Mouse (Mus musculus) MEL (cell line): ENCODE measurements around the gene Rnf141. TPM values are rescaled to one million over a fixed set of nuclear protein-coding genes. Genes with fewer than 3 reads are reported as not detected.

Experiments used
- DNase-seq: peaks from one replicate; pipeline ENCODE4 v3.0.0; 2011; ENCODE audit warnings: low read depth, low spot score
- H3K27ac ChIP-seq: 2 replicates; pipeline ENCODE4 v1.5.1; 2012; ENCODE audit warnings: low read depth, mild to moderate bottlenecking, control low read depth, low read length, moderate library complexity; ENCODE audit not compliant: control insufficient read depth
- H3K27me3 ChIP-seq, 2 experiments: fragments of 150-350 bp in 1 of 2; sonication (generic) in 1 of 2; 2 replicates each; pipeline ENCODE4 v1.6.1; 2012; ENCODE audit warnings: low read length in 2 of 2, mild to moderate bottlenecking in 2 of 2, improper control_type of control experiment in 1 of 2, moderate library complexity in 1 of 2; ENCODE audit not compliant: insufficient read depth in 2 of 2, control insufficient read depth in 1 of 2
- H3K36me3 ChIP-seq, 2 experiments: 2 replicates each; pipeline ENCODE4 v1.6.1; 2012 to 2014; ENCODE audit warnings: low read length in 2 of 2, improper control_type of control experiment in 1 of 2, inconsistent platforms in 1 of 2, mild to moderate bottlenecking in 1 of 2; ENCODE audit not compliant: insufficient read depth in 2 of 2, control insufficient read depth in 1 of 2
- H3K4me1 ChIP-seq, 2 experiments: fragments of 150-350 bp in 1 of 2; sonication (generic) in 1 of 2; 2 replicates each; pipeline ENCODE4 v1.6.1; 2012; ENCODE audit warnings: low read length in 2 of 2, improper control_type of control experiment in 1 of 2, mild to moderate bottlenecking in 1 of 2; ENCODE audit not compliant: insufficient read depth in 2 of 2, control insufficient read depth in 1 of 2
- H3K4me3 ChIP-seq, 2 experiments: fragments of 150-350 bp in 1 of 2; sonication (generic) in 1 of 2; 2 replicates each; pipeline ENCODE4 v1.5.1; 2012; ENCODE audit warnings: low read depth in 2 of 2, low read length in 2 of 2, mild to moderate bottlenecking in 2 of 2, moderate library complexity in 2 of 2, control low read depth in 1 of 2, improper control_type of control experiment in 1 of 2; ENCODE audit not compliant: control insufficient read depth in 1 of 2, insufficient read depth in 1 of 2
- H3K79me2 ChIP-seq: 2 replicates; pipeline ENCODE4 v1.6.1; 2012; ENCODE audit warnings: mild to moderate bottlenecking, low read length, moderate library complexity; ENCODE audit not compliant: control insufficient read depth, poor library complexity, insufficient read depth
- H3K9ac ChIP-seq: 2 replicates; pipeline ENCODE4 v1.6.1; 2012; ENCODE audit warnings: low read depth, mild to moderate bottlenecking, control low read depth, low read length, moderate library complexity; ENCODE audit not compliant: control insufficient read depth, poor library complexity, severe bottlenecking
- H3K9me3 ChIP-seq: fragments of 150-350 bp; sonication (generic); replicated peaks from 2 replicates; pipeline ENCODE4 v1.6.1; 2012; ENCODE audit warnings: mild to moderate bottlenecking, low read length, improper control_type of control experiment, moderate library complexity; ENCODE audit not compliant: insufficient read depth
- BHLHE40 ChIP-seq: IDR thresholded peaks from 2 replicates; pipeline ENCODE4 v1.6.1; 2012; ENCODE audit warnings: low read depth, mild to moderate bottlenecking, inconsistent platforms, low read length, improper control_type of control experiment, borderline replicate concordance
- CTCF ChIP-seq, 3 experiments: IDR thresholded peaks in 2 of 3; conservative IDR thresholded peaks in 1 of 3; 2 replicates each; pipeline ENCODE4 v1.5.1; 2011 to 2012; ENCODE audit warnings: low read length in 3 of 3, low read depth in 2 of 3, mild to moderate bottlenecking in 2 of 3, improper control_type of control experiment in 1 of 3, inconsistent platforms in 1 of 3, mixed read lengths in 1 of 3, moderate library complexity in 1 of 3; ENCODE audit not compliant: control insufficient read depth in 1 of 3, insufficient read depth in 1 of 3, poor library complexity in 1 of 3, severe bottlenecking in 1 of 3
- E2F4 ChIP-seq: IDR thresholded peaks from 2 replicates; pipeline ENCODE4 v1.6.1; 2011; ENCODE audit warnings: low read depth, low read length, improper control_type of control experiment, borderline replicate concordance
- ELF1 ChIP-seq: IDR thresholded peaks from 2 replicates; pipeline ENCODE4 v1.6.1; 2014; ENCODE audit warnings: low read depth, mild to moderate bottlenecking, inconsistent platforms, low read length, improper control_type of control experiment, moderate library complexity
- EP300 ChIP-seq, 2 experiments: IDR thresholded peaks; 2 replicates each; pipeline ENCODE4 v1.6.1; 2011; ENCODE audit warnings: improper control_type of control experiment in 2 of 2, low read length in 2 of 2, low read depth in 1 of 2, mild to moderate bottlenecking in 1 of 2
- ETS1 ChIP-seq: IDR thresholded peaks from 2 replicates; pipeline ENCODE4 v1.6.1; 2012; ENCODE audit warnings: low read depth, mild to moderate bottlenecking, inconsistent platforms, low read length, improper control_type of control experiment, moderate library complexity
- HCFC1 ChIP-seq: IDR thresholded peaks from 2 replicates; pipeline ENCODE4 v1.6.1; 2012; ENCODE audit warnings: low read depth, mild to moderate bottlenecking, inconsistent platforms, low read length, improper control_type of control experiment, moderate library complexity
- JUND ChIP-seq: IDR thresholded peaks from 2 replicates; pipeline ENCODE4 v1.6.1; 2011; ENCODE audit warnings: low read depth, mild to moderate bottlenecking, improper control_type of control experiment, low read length
- KAT2A ChIP-seq: conservative IDR thresholded peaks from 2 replicates; pipeline ENCODE4 v1.6.1; 2012; ENCODE audit warnings: low read depth, low read length, improper control_type of control experiment, inconsistent platforms
- MAX ChIP-seq: IDR thresholded peaks from 2 replicates; pipeline ENCODE4 v1.6.1; 2011; ENCODE audit warnings: low read length, improper control_type of control experiment
- MAZ ChIP-seq: IDR thresholded peaks from 2 replicates; pipeline ENCODE4 v1.6.1; 2012; ENCODE audit warnings: low read depth, mild to moderate bottlenecking, inconsistent platforms, low read length, improper control_type of control experiment
- MEF2A ChIP-seq: IDR thresholded peaks from 2 replicates; pipeline ENCODE4 v1.6.1; 2014; ENCODE audit warnings: low read depth, mild to moderate bottlenecking, inconsistent platforms, low read length, improper control_type of control experiment; ENCODE audit not compliant: poor library complexity, insufficient replicate concordance, severe bottlenecking; ENCODE audit errors: extremely low read depth
- MXI1 ChIP-seq: IDR thresholded peaks from 2 replicates; pipeline ENCODE4 v1.6.1; 2011; ENCODE audit warnings: mild to moderate bottlenecking, low read depth, low read length, improper control_type of control experiment
- MYB ChIP-seq: IDR thresholded peaks from 2 replicates; pipeline ENCODE4 v1.6.1; 2011; ENCODE audit warnings: mild to moderate bottlenecking, low read depth, low read length, improper control_type of control experiment
- NELFE ChIP-seq: IDR thresholded peaks from 2 replicates; pipeline ENCODE4 v1.6.1; 2011; ENCODE audit warnings: low read depth, low read length, improper control_type of control experiment
- NRF1 ChIP-seq: IDR thresholded peaks from 2 replicates; pipeline ENCODE4 v1.6.1; 2014; ENCODE audit warnings: low read depth, mild to moderate bottlenecking, inconsistent platforms, low read length, improper control_type of control experiment, moderate library complexity; ENCODE audit not compliant: poor library complexity, insufficient read depth, severe bottlenecking
- POLR2A ChIP-seq, 2 experiments: IDR thresholded peaks; 2 replicates each; pipeline ENCODE4 v1.6.1; 2011 to 2012; ENCODE audit warnings: low read length in 2 of 2, mild to moderate bottlenecking in 2 of 2, control low read depth in 1 of 2, improper control_type of control experiment in 1 of 2, low read depth in 1 of 2, moderate library complexity in 1 of 2; ENCODE audit not compliant: control insufficient read depth in 1 of 2, insufficient read depth in 1 of 2, poor library complexity in 1 of 2
- POLR2AphosphoS2 ChIP-seq: IDR thresholded peaks from 2 replicates; pipeline ENCODE4 v1.6.1; 2011; ENCODE audit warnings: low read length, improper control_type of control experiment
- POLR2AphosphoS5 ChIP-seq: IDR thresholded peaks from 2 replicates; pipeline ENCODE4 v1.6.1; 2012; ENCODE audit warnings: low read depth, borderline replicate concordance, mild to moderate bottlenecking, inconsistent platforms, low read length, moderate library complexity, mixed read lengths
- SIN3A ChIP-seq: IDR thresholded peaks from 2 replicates; pipeline ENCODE4 v1.6.1; 2012; ENCODE audit warnings: low read length, improper control_type of control experiment, inconsistent platforms
- TAL1 ChIP-seq: IDR thresholded peaks from 2 replicates; pipeline ENCODE4 v1.6.1; 2012; ENCODE audit warnings: mild to moderate bottlenecking, inconsistent platforms, low read length, moderate library complexity, mixed read lengths
- TCF12 ChIP-seq: IDR thresholded peaks from 2 replicates; pipeline ENCODE4 v1.6.1; 2014; ENCODE audit warnings: low read depth, mild to moderate bottlenecking, inconsistent platforms, low read length, improper control_type of control experiment, moderate library complexity
- USF1 ChIP-seq: IDR thresholded peaks from 2 replicates; pipeline ENCODE4 v1.6.1; 2014; ENCODE audit warnings: low read depth, mild to moderate bottlenecking, inconsistent platforms, low read length, improper control_type of control experiment, moderate library complexity
- ZMIZ1 ChIP-seq: IDR thresholded peaks from 2 replicates; pipeline ENCODE4 v1.6.1; 2012; ENCODE audit warnings: low read depth, mild to moderate bottlenecking, inconsistent platforms, low read length, improper control_type of control experiment, moderate library complexity
- ZNF384 ChIP-seq: IDR thresholded peaks from 2 replicates; pipeline ENCODE4 v1.6.1; 2012; ENCODE audit warnings: low read depth, mild to moderate bottlenecking, inconsistent platforms, low read length, improper control_type of control experiment
- polyA plus RNA-seq, 2 experiments: library from polyadenylated mRNA; stranded (reverse) in 1 of 2; unstranded in 1 of 2; fragments of >175 nt in 1 of 2; fragments of >200 nt in 1 of 2; gene quantifications; 2 replicates each; pipeline versions ENCODE4 v1.2.1 to v1.2.4; 2012; ENCODE audit warnings: low replicate concordance in 2 of 2, low read depth in 1 of 2; ENCODE audit not compliant: insufficient read length in 2 of 2, insufficient read depth in 1 of 2, missing spikeins in 1 of 2
- total RNA-seq: library from RNA; depleted of rRNA; stranded (reverse); fragments of 300-350 nt; gene quantifications from 2 replicates; pipeline ENCODE4 v1.2.3, GENCODE M21; 2012; rRNA removed

The Rnf141 gene
- total RNA-seq (19.7 and 23.3 TPM in 2 replicates), polyA plus RNA-seq (10 to 100 TPM in 1 of 2 experiments, not detected in 1; 18.8 TPM)

- Histone ChIP-seq H3K9me3 (no peaks in the 10 kb centered on the region), H3K79me2 (peaks cover 10% of the 10 kb centered on the region), H3K27ac (peak within 1 kb of the TSS; percentile 89), H3K4me1 (peaks cover 5 to 13% of the 10 kb centered on the region in 2 experiments), H3K36me3 (peaks cover 0 to 8% of the 10 kb centered on the region in 2 experiments; a peak in 2 of 4 replicates)
- peak; percentile 70 for TF ChIP-seq NELFE
- TF ChIP-seq TAL1 = no peak
- TF ChIP-seq POLR2AphosphoS2 = 0 out of 2 replicates have a peak, but pooled peaks have one; percentile 51
- TF ChIP-seq MAX = peak; percentile 50; the same call in 1 of the 2 replicates
- no peak for TF ChIP-seq JUND
- TF ChIP-seq ZNF384 = peak; percentile 64
- TF ChIP-seq TCF12 = 0 out of 2 replicates have a peak, but pooled peaks have one; percentile 30
- TF ChIP-seq POLR2A (IDR thresholded peaks at IDR 0.05; ENCODE audit: control insufficient read depth in 1 of 2, insufficient read depth in 1 of 2, low read depth in 1 of 2, low read length in 2 of 2, poor library complexity in 1 of 2) = peak; percentile 79 to 82; a peak in 3 of 4 replicates
- TF ChIP-seq E2F4 = no peak
- TF ChIP-seq MXI1 = peak; percentile 93
- TF ChIP-seq HCFC1 = peak; percentile 84
- TF ChIP-seq SIN3A = peak; percentile 94
- peak in 1 of 2 experiments; percentile 4; a peak in 1 of 4 replicates for TF ChIP-seq EP300 (IDR thresholded peaks at IDR 0.05; ENCODE audit: low read depth in 1 of 2, low read length in 2 of 2)
- TF ChIP-seq MYB = no peak
- peak; percentile 75; the same call in 1 of the 2 replicates for TF ChIP-seq ELF1
- no peak for TF ChIP-seq BHLHE40
- TF ChIP-seq POLR2AphosphoS5 = no peak
- TF ChIP-seq KAT2A = no peak
- peak; percentile 61; the same call in 1 of the 2 replicates for TF ChIP-seq ZMIZ1
- TF ChIP-seq CTCF (IDR thresholded peaks at IDR 0.05 in 2 of 3, conservative IDR thresholded peaks at IDR 0.05 in 1 of 3; ENCODE audit: control insufficient read depth in 1 of 3, insufficient read depth in 1 of 3, low read depth in 2 of 3, low read length in 3 of 3, poor library complexity in 1 of 3, severe bottlenecking in 1 of 3) = peak in 2 of 3 experiments; percentile 55 to 56; a peak in 4 of 6 replicates
- peak; percentile 48; the same call in 1 of the 2 replicates for TF ChIP-seq NRF1
- peak; percentile 17; the same call in 1 of the 2 replicates for TF ChIP-seq USF1
- TF ChIP-seq MAZ = peak; percentile 60; the same call in 1 of the 2 replicates
- peak; percentile 53; the same call in 1 of the 2 replicates for TF ChIP-seq ETS1
- no peak for TF ChIP-seq MEF2A
- TF ChIP-seq, all 39 proteins: peak for 17
- peak; percentile 96 for DNase-seq
- peak within 1 kb of the TSS; percentile 97 for H3K9ac ChIP-seq
- peaks cover 0 to 3% of the 10 kb centered on the region in 2 experiments; a peak in 2 of 4 replicates for H3K27me3 ChIP-seq
- H3K4me3 ChIP-seq = peak within 1 kb of the TSS; percentile 94 to 97
Observed at GRCm38 (mm10) chr7:110843916-110844874, at the start of gene Rnf141. Gene Rnf141 (minus strand): TSS chr7:110844457.
